Mouse (Mus musculus) layer of hippocampus, adult 2 months (tissue): ENCODE results near the gene 4933427D14Rik. TPM values are rescaled to one million over a fixed set of nuclear protein-coding genes. Genes with fewer than 3 reads are reported as not detected.
A peak's percentile ranks its signal among the peaks of the same experiment; 100 is the strongest.

Experiments
- DNase-seq, 2 experiments: peaks; one replicate each; pipeline ENCODE4 v3.0.0; 2022; ENCODE audit warnings: low spot score in 2 of 2
- H3K27ac ChIP-seq: fragments of 200-600 bp; 2 replicates; pipeline ENCODE4 v1.8.1; 2022
- H3K4me3 ChIP-seq: fragments of 200-600 bp; 2 replicates; pipeline ENCODE4 v1.8.1; 2022; ENCODE audit warnings: mild to moderate bottlenecking
- CTCF ChIP-seq: fragments of 200-600 bp; conservative IDR thresholded peaks from 2 replicates; pipeline ENCODE4 v1.8.1; 2022; ENCODE audit warnings: antibody characterized with exemption, mild to moderate bottlenecking, moderate library complexity
- long read RNA-seq, 2 experiments: library from polyadenylated mRNA; stranded (forward); transcript quantifications; one replicate each; pipeline ENCODE4 v2.0.0; 2021; ENCODE audit warnings: borderline mapping rate in 2 of 2
- total RNA-seq, 2 experiments: library from RNA; stranded (reverse); gene quantifications; 2 replicates each; pipeline ENCODE4 v1.2.3; 2021

4933427D14Rik gene
- total RNA-seq = 10 to 100 TPM; 28.9 to 31.1 TPM
- long read RNA-seq, experiment 1, partial matches to known transcripts = 2 of 7 reads
- long read RNA-seq, experiment 1, other reads (novel, unspliced or antisense) = 5 of 7 reads
- long read RNA-seq, experiment 2, partial matches to known transcripts = 3 of 15 reads
- long read RNA-seq, experiment 2, other reads (novel, unspliced or antisense) = 12 of 15 reads

GRCm38 (mm10) chr11:72207204-72207833 is at the start of gene 4933427D14Rik, which contains the start of gene Txndc17:
Gene 4933427D14Rik, minus strand, starts transcription at chr11:72207459.
Gene Txndc17, plus strand, starts transcription at chr11:72207547.
- TF ChIP-seq CTCF = no peak
- Histone ChIP-seq H3K4me3 (peak within 1 kb of the TSS; percentile 92), H3K27ac (peak within 1 kb of the TSS; percentile 92)
- DNase-seq = peak; percentile 85 to 87

- Histone ChIP-seq H3K27ac (no peak overlapping the region), H3K4me3 (no peak overlapping the region)
- no peak for TF ChIP-seq CTCF
- DNase-seq = no peak
Observed at GRCm38 (mm10) chr11:72256441-72256840, 49.2 kb upstream of the 4933427D14Rik start.

GRCm38 (mm10) chr11:72255629-72256028 is 48.4 kb upstream of the 4933427D14Rik start:
- no peak overlapping the region for H3K4me3 ChIP-seq
- H3K27ac ChIP-seq = no peak overlapping the region
- TF ChIP-seq CTCF = no peak
- no peak for DNase-seq

- no peak overlapping the region for H3K27ac ChIP-seq
- no peak for DNase-seq
- no peak overlapping the region for H3K4me3 ChIP-seq
- no peak for TF ChIP-seq CTCF
Observed at GRCm38 (mm10) chr11:72245196-72245753, 38.0 kb upstream of the 4933427D14Rik start.

GRCm38 (mm10) chr11:72240062-72240860 is 33.0 kb upstream of the 4933427D14Rik start:
- TF ChIP-seq CTCF = peak; percentile 62

GRCm38 (mm10) chr11:72234013-72234412 is 26.8 kb upstream of the 4933427D14Rik start:
- no peak overlapping the region for H3K4me3 ChIP-seq
- TF ChIP-seq CTCF = no peak
- peak overlapping the region; percentile 69; the same call in 1 of the 2 replicates for H3K27ac ChIP-seq
- DNase-seq = peak; percentile 36 to 65

More at GRCm38 (mm10) chr11:72240062-72240860, 33.0 kb upstream of the 4933427D14Rik start:
- DNase-seq = no peak
- Histone ChIP-seq H3K4me3 (no peak overlapping the region), H3K27ac (no peak overlapping the region)

- TF ChIP-seq CTCF = no peak
- Histone ChIP-seq H3K4me3 (no peak overlapping the region), H3K27ac (no peak overlapping the region)
- DNase-seq = no peak
Observed at GRCm38 (mm10) chr11:72232991-72233390, 25.7 kb upstream of the 4933427D14Rik start.

- no peak overlapping the region for H3K4me3 ChIP-seq
- TF ChIP-seq CTCF = no peak
- H3K27ac ChIP-seq = no peak overlapping the region
- no peak for DNase-seq
Observed at GRCm38 (mm10) chr11:72232068-72232467, 24.8 kb upstream of the 4933427D14Rik start.

- DNase-seq = no peak
- no peak for TF ChIP-seq CTCF
- Histone ChIP-seq H3K27ac (no peak overlapping the region), H3K4me3 (no peak overlapping the region)
Observed at GRCm38 (mm10) chr11:72228513-72228912, 21.3 kb upstream of the 4933427D14Rik start.

GRCm38 (mm10) chr11:72226901-72227300 is 19.6 kb upstream of the 4933427D14Rik start:
- DNase-seq = no peak
- H3K4me3 ChIP-seq = no peak overlapping the region
- no peak for TF ChIP-seq CTCF
- H3K27ac ChIP-seq = no peak overlapping the region

GRCm38 (mm10) chr11:72226020-72226791 is 18.9 kb upstream of the 4933427D14Rik start:
- H3K4me3 ChIP-seq = no peak overlapping the region
- no peak for DNase-seq
- H3K27ac ChIP-seq = peak overlapping the region; percentile 51; the same call in 1 of the 2 replicates
- no peak for TF ChIP-seq CTCF

GRCm38 (mm10) chr11:72224865-72225264 is 17.6 kb upstream of the 4933427D14Rik start:
- DNase-seq = peak; percentile 63 to 84
- H3K4me3 ChIP-seq = no peak overlapping the region
- peak; percentile 99 for TF ChIP-seq CTCF
- H3K27ac ChIP-seq = no peak overlapping the region
